18 mouse cellular contexts compared by ENCODE assay signal in the genomic region with DNA sequence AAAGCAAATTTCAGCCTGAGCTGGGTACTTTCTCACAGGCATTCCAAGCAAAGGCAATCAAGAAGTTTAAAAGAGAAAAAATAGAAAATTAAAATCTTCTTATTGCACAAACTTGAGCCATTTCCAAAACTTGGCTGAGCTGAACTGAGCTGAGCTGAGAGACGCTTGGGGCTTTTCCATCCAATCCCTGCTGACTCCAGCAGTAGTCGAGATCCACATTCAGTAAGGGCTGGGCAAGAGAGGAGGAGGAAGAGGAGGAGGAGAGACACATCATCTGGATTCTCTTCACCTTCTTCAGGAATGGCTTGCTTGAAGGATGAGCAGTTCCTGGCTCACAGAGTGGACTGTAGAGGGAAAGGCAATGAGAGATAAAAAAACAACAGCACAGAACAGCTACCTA.
DNase-seq lines count a peak whose midpoint lies in the region; ATAC-seq lines count a peak whose summit lies in the region.
"Had no signal": no experiment of that assay in that cellular context is flagged by ENCODE, and none has a peak within 500 bp of the region (broad histone marks: within the 10 kb centered on the region; RNA-seq: fewer than 3 reads in every experiment).

No protein-coding gene starts in this region.

- no peaks in the 10 kb centered on the region for H3K9me3 ChIP-seq in lung, embryonic 16.5 days (ENCODE audit: control insufficient read depth, low read length)
- H3K9me3 ChIP-seq: embryonic facial prominence, embryonic 10.5 days; embryonic facial prominence, embryonic 12.5 days; forebrain, embryonic 13.5 days; forebrain, embryonic 15.5 days had no signal

- H3K27ac ChIP-seq in lung, embryonic 16.5 days (ENCODE audit: low read length) = no peak overlapping the region
- H3K27ac ChIP-seq: embryonic facial prominence, embryonic 10.5 days; embryonic facial prominence, embryonic 12.5 days; forebrain, embryonic 13.5 days; forebrain, embryonic 15.5 days had no signal

- H3K4me1 ChIP-seq in lung, embryonic 16.5 days (replicated peaks; ENCODE audit: control insufficient read depth, insufficient read depth, low read length) = no peaks in the 10 kb centered on the region
- H3K4me1 ChIP-seq: embryonic facial prominence, embryonic 10.5 days; embryonic facial prominence, embryonic 12.5 days; forebrain, embryonic 13.5 days; forebrain, embryonic 15.5 days had no signal

- ATAC-seq in frontal cortex, adult (ENCODE audit: low TSS enrichment) = peak; percentile 57; the same call in 1 of the 2 replicates
- 0 out of 2 replicates have a peak, but pooled peaks have one; percentile 57 for ATAC-seq in lung, embryonic 16.5 days (ENCODE audit: low read depth)
- ATAC-seq: forebrain, embryonic 13.5 days; forebrain, embryonic 15.5 days; forebrain, postnatal 0 days had no signal

- H3K4me3 ChIP-seq in lung, embryonic 16.5 days (ENCODE audit: low read length) = no peak overlapping the region
- H3K4me3 ChIP-seq: embryonic facial prominence, embryonic 10.5 days; embryonic facial prominence, embryonic 12.5 days; forebrain, embryonic 13.5 days; forebrain, embryonic 15.5 days had no signal

- WGBS in lung, embryonic 16.5 days = 55% methylated on average over 2 of the region's 2 CpGs

- H3K9ac ChIP-seq in lung, embryonic 16.5 days (ENCODE audit: low read length) = no peak overlapping the region
- H3K9ac ChIP-seq: embryonic facial prominence, embryonic 12.5 days; forebrain, embryonic 13.5 days; forebrain, embryonic 15.5 days; forebrain, postnatal 0 days had no signal

- H3K4me2 ChIP-seq in lung, embryonic 16.5 days (ENCODE audit: low read depth, low read length) = no peak overlapping the region
- H3K4me2 ChIP-seq: embryonic facial prominence, embryonic 12.5 days; forebrain, embryonic 13.5 days; forebrain, embryonic 15.5 days had no signal

- no peaks in the 10 kb centered on the region for H3K27me3 ChIP-seq in lung, embryonic 16.5 days (ENCODE audit: control insufficient read depth, insufficient read depth, low read depth, low read length)
- H3K27me3 ChIP-seq: embryonic facial prominence, embryonic 12.5 days; forebrain, embryonic 13.5 days; forebrain, embryonic 15.5 days had no signal

- DNase-seq in frontal cortex, postnatal 36 days (ENCODE audit: low spot score in 2 of 2) = no peak
- DNase-seq in lung, postnatal 10 days = no peak
- DNase-seq in brain, adult 2 months (ENCODE audit: low read depth, low spot score) = peak; percentile 45
- DNase-seq in telencephalon, adult 2 months (ENCODE audit: low read depth, low spot score) = peak; percentile 18
- no peak for DNase-seq in spleen, postnatal 4 days (ENCODE audit: low spot score in 2 of 2)
- DNase-seq: adrenal gland, adult 8-10 months; adrenal gland, postnatal 25 days; cerebellum, adult 11-12 months; cerebellum, adult 2 months; cerebellum, adult 9-10 months; cerebellum, postnatal 10 days; forebrain, postnatal 0 days had no signal

- H3K36me3 ChIP-seq in lung, embryonic 16.5 days (ENCODE audit: control insufficient read depth, insufficient read depth, low read length) = no peaks in the 10 kb centered on the region
- H3K36me3 ChIP-seq: embryonic facial prominence, embryonic 10.5 days; embryonic facial prominence, embryonic 12.5 days; forebrain, embryonic 15.5 days had no signal

Comparison
In these comparisons a context has a peak if more than half of its experiments do, and no peak if none do; other contexts are left out.
1. DNase-seq: peak in brain, adult 2 months (single experiment) and telencephalon, adult 2 months (single experiment); none in frontal cortex, postnatal 36 days (0 of 2), lung, postnatal 10 days (single experiment) and spleen, postnatal 4 days (0 of 2).